Mouse (Mus musculus) liver, embryonic 15.5 days (tissue): ENCODE measurements around the gene Musk. TPM values are rescaled to one million over a fixed set of nuclear protein-coding genes. Genes with fewer than 3 reads are reported as not detected.

Experiments used
- ATAC-seq: fragments of 200-750 bp; cut with Nextera tagmentation; 2 replicates; pipeline ENCODE4 v1.8.0; 2017; ENCODE audit warnings: moderate number of reproducible peaks, mild to moderate bottlenecking, moderate library complexity; ENCODE audit not compliant: insufficient read depth
- H3K27ac ChIP-seq: fragments of 300-500 bp; sonication (generic); replicated peaks from 2 replicates; pipeline ENCODE4 v1.5.1; 2015; ENCODE audit warnings: mild to moderate bottlenecking, inconsistent platforms
- H3K27me3 ChIP-seq: fragments of 300-500 bp; sonication (generic); 2 replicates; pipeline ENCODE4 v1.6.1; 2015; ENCODE audit warnings: mild to moderate bottlenecking, inconsistent platforms
- H3K36me3 ChIP-seq: fragments of 300-500 bp; sonication (generic); replicated peaks from 2 replicates; pipeline ENCODE4 v1.6.1; 2015; ENCODE audit warnings: moderate library complexity, mild to moderate bottlenecking, inconsistent platforms
- H3K4me1 ChIP-seq: fragments of 300-500 bp; sonication (generic); replicated peaks from 2 replicates; pipeline ENCODE4 v1.6.1; 2015; ENCODE audit warnings: inconsistent platforms
- H3K4me2 ChIP-seq: fragments of 300-500 bp; sonication (generic); 2 replicates; pipeline ENCODE4 v1.6.1; 2015; ENCODE audit warnings: moderate library complexity, mild to moderate bottlenecking, inconsistent platforms
- H3K4me3 ChIP-seq: fragments of 300-500 bp; sonication (generic); replicated peaks from 2 replicates; pipeline ENCODE4 v1.5.1; 2015; ENCODE audit warnings: mild to moderate bottlenecking, inconsistent platforms
- H3K9ac ChIP-seq: fragments of 300-500 bp; sonication (generic); 2 replicates; pipeline ENCODE4 v1.6.1; 2015; ENCODE audit warnings: moderate library complexity, mild to moderate bottlenecking, inconsistent platforms
- H3K9me3 ChIP-seq: fragments of 300-500 bp; sonication (generic); replicated peaks from 2 replicates; pipeline ENCODE4 v1.6.1; 2016; ENCODE audit warnings: inconsistent platforms
- WGBS: fragments of 180-500 bp; shearing (Covaris S2); methylation state at CpG from one replicate; pipeline ENCODE4 v1.1.7; 2015; ENCODE audit warnings: mixed read lengths; ENCODE audit not compliant: insufficient replicate concordance; 5-methylcytosine and 5-hydroxymethylcytosine counted together
- polyA plus RNA-seq: library from polyadenylated mRNA; unstranded; fragments of >200 nt; fragmentation: Nextera tagmentation; extraction: Ambion mirVana; gene quantifications from 2 replicates; pipeline ENCODE4 v1.2.1, GENCODE M21; 2015

Gene Musk
- polyA plus RNA-seq, 1 experiment from 2014 or later: 0.13 TPM

DNA sequence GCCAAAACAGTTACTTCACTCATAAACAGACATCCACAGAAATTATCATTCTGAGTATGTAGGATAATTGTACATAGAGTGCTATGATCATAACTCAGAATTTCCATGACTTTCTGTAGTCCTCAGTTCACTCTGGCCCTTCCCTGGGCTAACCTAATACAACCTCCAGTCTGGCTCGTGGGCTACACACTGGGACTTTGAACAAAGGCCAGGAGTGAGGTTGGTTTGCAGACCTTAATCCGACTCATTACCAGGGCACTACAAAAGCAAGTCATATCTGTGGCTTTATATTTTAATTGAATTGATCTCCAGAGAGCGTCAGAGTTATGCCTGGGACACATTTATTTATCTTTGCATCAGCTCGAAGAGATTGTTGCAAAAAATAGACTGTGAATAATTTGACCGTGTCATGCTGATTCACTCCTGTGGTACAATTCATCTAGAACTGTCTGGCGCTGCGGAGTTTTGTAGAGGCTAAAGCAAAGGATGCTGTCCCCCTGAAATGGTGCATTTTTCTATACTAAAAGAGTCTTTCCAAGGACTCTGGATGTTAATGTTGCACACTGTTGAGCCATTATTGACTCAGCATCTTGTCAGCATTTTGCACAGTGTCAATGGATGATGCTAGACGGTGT is 10.4 kb upstream of the Musk start:
- no peak overlapping the region for H3K4me3 ChIP-seq
- H3K27ac ChIP-seq: no peak overlapping the region
- no peaks in the 10 kb centered on the region for H3K4me1 ChIP-seq
- no peaks in the 10 kb centered on the region for H3K36me3 ChIP-seq
- WGBS: 49% methylated on average over 8 of the region's 8 CpGs
- H3K9me3 ChIP-seq: no peaks in the 10 kb centered on the region
- no peaks in the 10 kb centered on the region for H3K27me3 ChIP-seq
- H3K9ac ChIP-seq: no peak overlapping the region
- ATAC-seq: no peak
- H3K4me2 ChIP-seq: no peak overlapping the region

DNA sequence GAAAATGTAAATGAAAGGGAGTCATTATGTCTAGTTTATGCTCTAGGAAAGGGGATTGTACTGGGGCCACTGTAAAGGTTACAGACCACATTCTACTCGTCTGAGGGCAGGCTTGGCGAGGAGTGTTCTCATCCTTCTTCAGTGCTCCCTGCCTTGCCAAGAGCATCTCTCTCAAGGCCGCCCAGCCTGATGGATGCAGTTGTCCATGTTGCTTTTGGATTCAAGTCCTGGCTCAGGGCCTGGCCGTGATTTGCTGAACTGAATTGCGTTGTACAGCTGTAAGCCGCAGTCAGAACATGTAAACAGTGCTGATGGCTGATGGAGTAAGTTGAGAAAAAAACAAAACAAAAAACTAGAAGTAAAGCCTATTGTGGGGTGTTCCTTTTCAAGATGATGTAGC is 7.4 kb upstream of the Musk start:
- H3K4me2 ChIP-seq: no peak overlapping the region
- H3K9me3 ChIP-seq: no peaks in the 10 kb centered on the region
- no peak overlapping the region for H3K9ac ChIP-seq
- ATAC-seq: no peak
- H3K4me3 ChIP-seq: no peak overlapping the region
- no peak overlapping the region for H3K27ac ChIP-seq
- H3K4me1 ChIP-seq: no peaks in the 10 kb centered on the region
- H3K36me3 ChIP-seq: no peaks in the 10 kb centered on the region
- no peaks in the 10 kb centered on the region for H3K27me3 ChIP-seq
- WGBS: 62% methylated on average over 6 of the region's 6 CpGs

DNA sequence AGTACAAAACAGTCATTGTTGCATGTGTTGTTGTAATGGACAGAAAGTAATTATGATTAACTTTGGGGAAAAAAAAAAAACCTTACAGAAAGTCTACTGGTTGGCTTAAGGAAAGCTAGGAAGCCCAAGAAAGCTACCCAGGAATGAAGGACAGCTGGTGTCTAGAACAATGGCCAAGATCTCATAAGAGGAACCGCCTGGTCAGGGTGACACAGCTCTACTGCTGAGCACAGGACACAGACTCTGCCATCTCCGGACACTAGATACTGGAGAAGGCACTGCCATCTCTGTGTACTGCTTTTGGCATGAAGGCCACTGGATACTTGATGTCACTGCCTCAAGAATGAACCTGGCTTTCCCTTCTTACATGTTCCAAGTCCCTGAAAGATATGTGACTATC is 5.6 kb upstream of the Musk start:
- Histone ChIP-seq H3K4me1 (no peaks in the 10 kb centered on the region), H3K9me3 (no peaks in the 10 kb centered on the region), H3K27me3 (no peaks in the 10 kb centered on the region), H3K27ac (no peak overlapping the region), H3K4me2 (no peak overlapping the region), H3K36me3 (no peaks in the 10 kb centered on the region), H3K9ac (no peak overlapping the region), H3K4me3 (no peak overlapping the region)
- WGBS: 46% methylated on average over 2 of the region's 2 CpGs
- ATAC-seq: no peak

DNA sequence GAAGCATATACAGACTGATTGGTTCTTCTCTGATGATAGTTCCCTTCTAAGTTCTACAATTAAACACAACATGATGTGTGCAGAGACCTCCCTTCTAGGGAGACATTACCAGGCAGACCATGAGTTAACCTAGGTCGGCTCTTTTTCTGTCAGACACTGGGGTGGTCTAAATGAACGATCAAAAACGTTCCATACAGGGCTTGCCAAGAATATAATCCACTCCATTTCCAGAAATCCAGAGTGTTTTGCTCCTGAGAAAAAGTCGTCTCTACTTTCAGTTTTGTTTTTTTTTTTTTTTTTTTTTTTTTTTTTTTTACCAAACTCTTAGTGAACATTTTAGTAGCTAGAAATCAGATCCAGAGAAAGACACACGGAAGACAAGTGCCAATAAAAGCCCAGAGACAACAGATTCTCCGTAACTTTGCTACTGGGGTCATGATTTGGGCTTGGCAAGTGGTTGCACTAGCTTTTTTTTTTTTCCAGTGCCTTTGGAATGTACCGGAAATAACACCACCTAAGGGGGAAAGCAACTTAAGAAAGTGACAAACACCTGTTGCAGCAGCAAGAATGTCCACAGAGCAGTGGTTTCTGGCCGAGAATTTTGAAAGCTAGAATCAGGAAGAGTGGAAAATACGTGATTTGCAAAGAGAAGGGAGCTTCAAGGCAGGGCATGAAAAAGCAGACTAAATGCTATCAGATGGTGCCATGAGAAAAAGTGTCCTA is 769 bp downstream of the Musk start:
- no peaks in the 10 kb centered on the region for H3K27me3 ChIP-seq
- no peaks in the 10 kb centered on the region for H3K9me3 ChIP-seq
- H3K4me2 ChIP-seq: no peak overlapping the region

DNA sequence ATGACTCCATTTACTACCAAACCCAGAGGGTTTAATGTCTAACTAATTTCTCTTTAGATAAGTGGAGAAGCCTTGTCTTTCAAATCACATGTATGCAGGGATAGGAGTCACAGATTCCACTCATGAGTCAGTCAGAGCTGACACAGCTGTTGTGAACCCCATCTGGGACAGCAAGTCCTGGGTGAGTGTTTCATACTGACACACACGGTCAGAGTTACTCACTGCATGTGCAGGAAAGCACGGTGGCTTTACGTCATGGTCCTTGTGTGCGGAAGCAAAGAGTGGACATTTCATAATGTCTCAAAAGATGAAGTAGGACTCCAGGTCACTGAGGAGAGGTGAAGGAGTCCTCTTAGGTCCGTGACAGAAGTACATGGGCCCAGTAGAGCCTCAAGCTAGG is 3.0 kb downstream of the Musk start:
- Histone ChIP-seq H3K27ac (no peak overlapping the region), H3K4me1 (no peaks in the 10 kb centered on the region), H3K36me3 (no peaks in the 10 kb centered on the region), H3K9me3 (no peaks in the 10 kb centered on the region), H3K4me3 (no peak overlapping the region), H3K27me3 (no peaks in the 10 kb centered on the region), H3K4me2 (no peak overlapping the region), H3K9ac (no peak overlapping the region)
- whole genome bisulfite sequencing: 65% methylated on average over 5 of the region's 5 CpGs
- ATAC-seq: no peak

More for the DNA sequence above, 769 bp downstream of the Musk start:
- Histone ChIP-seq H3K4me3 (no peak overlapping the region), H3K36me3 (no peaks in the 10 kb centered on the region), H3K4me1 (no peaks in the 10 kb centered on the region), H3K27ac (no peak overlapping the region), H3K9ac (no peak overlapping the region)
- no peak for ATAC-seq
- 49% methylated on average over 9 of the region's 9 CpGs for WGBS

DNA sequence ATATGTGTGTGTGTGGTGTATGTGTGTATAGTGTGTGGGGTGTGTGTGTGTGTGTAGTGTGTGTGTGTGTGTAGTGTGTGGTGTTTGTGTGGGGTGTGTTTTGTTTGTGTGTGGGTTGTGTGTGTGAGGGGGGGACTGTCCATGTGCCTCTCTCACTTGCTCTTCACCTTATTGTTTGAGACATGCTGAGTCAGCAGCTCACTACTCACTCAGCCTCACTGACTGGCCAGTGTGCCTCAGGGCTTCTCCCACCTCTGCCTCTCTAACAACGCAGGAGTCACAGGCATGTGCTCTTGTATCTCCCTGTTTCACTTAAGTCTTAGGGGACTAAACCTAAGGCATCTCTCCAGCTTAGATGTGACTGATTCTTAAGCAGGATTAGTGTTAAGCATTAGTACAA is 6.1 kb downstream of the Musk start:
- no peak overlapping the region for H3K4me3 ChIP-seq
- 31% methylated on average over 1 of the region's 1 CpGs for WGBS
- H3K4me1 ChIP-seq: no peaks in the 10 kb centered on the region
- no peaks in the 10 kb centered on the region for H3K36me3 ChIP-seq
- no peak for ATAC-seq
- H3K27ac ChIP-seq: no peak overlapping the region
- no peak overlapping the region for H3K4me2 ChIP-seq
- no peaks in the 10 kb centered on the region for H3K27me3 ChIP-seq
- no peaks in the 10 kb centered on the region for H3K9me3 ChIP-seq
- no peak overlapping the region for H3K9ac ChIP-seq

DNA sequence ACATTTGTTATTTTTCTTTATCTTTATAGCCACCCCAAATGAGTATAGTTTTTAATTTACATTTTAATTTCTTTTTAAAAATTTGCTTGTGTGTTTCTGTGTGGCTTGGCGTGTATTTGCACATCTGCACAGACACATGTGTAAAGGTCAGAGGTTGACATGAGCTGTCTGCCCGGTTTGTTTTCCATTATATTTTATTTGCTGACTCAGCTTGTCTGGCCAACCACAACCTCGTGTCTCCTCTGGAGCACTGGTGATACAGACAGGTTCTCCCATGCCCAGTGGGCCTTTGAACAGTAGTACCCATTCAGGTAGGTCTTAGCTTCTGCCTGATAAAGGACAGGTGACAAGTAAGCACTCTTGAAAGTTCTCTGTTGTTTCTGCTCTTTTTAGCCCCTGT is 7.3 kb downstream of the Musk start:
- Histone ChIP-seq H3K27ac (no peak overlapping the region), H3K9me3 (no peaks in the 10 kb centered on the region), H3K4me2 (no peak overlapping the region), H3K9ac (no peak overlapping the region), H3K4me1 (no peaks in the 10 kb centered on the region), H3K36me3 (no peaks in the 10 kb centered on the region), H3K4me3 (no peak overlapping the region), H3K27me3 (no peaks in the 10 kb centered on the region)
- WGBS: 53% methylated on average over 3 of the region's 3 CpGs
- no peak for ATAC-seq

DNA sequence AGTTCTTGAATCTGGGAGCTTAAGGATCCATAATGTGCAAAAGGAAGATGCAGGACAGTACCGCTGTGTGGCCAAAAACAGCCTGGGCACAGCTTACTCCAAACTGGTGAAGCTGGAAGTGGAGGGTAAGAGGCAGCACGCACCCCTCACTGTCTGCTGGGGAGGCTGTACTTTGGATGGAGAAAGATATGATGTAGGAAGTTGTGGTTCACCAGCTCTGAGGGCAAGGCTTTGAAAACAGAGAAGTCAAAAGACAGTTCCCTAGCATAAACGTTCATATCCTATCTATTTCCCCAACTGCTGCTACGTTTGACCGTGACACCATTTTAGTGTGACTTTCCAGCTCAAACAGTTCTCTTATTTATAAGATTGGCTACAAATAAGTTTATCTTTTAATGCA is 18.1 kb downstream of the Musk start:
- no peaks in the 10 kb centered on the region for H3K9me3 ChIP-seq
- no peak overlapping the region for H3K4me2 ChIP-seq
- H3K27me3 ChIP-seq: no peaks in the 10 kb centered on the region
- no peaks in the 10 kb centered on the region for H3K4me1 ChIP-seq
- 13% methylated on average over 5 of the region's 5 CpGs for WGBS
- no peak overlapping the region for H3K9ac ChIP-seq
- no peak overlapping the region for H3K27ac ChIP-seq
- no peak overlapping the region for H3K4me3 ChIP-seq
- H3K36me3 ChIP-seq: no peaks in the 10 kb centered on the region
- ATAC-seq: no peak

DNA sequence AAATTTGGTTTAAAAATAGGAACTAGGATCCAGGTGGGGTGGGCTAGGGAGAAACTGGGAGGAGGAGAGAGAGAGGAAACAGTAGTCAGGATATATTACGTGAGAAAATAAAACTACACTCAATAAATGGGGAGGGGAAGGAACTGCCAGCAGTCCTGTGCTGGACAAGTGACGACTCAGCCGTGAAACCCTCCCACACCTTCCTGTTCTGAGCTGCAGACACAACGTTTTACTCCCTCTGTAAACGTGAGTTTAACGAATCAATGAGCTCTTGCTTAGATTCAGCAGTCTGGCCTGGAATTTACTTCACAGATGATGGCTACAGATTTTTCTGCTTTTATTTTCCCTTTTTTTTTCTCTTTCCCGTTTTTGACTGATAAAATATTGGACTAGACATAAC is 18.8 kb downstream of the Musk start:
- 8% methylated on average over 7 of the region's 7 CpGs for WGBS
- Histone ChIP-seq H3K36me3 (no peaks in the 10 kb centered on the region), H3K4me2 (no peak overlapping the region), H3K9me3 (no peaks in the 10 kb centered on the region), H3K27me3 (no peaks in the 10 kb centered on the region), H3K27ac (no peak overlapping the region), H3K9ac (no peak overlapping the region), H3K4me1 (no peaks in the 10 kb centered on the region), H3K4me3 (no peak overlapping the region)
- no peak for ATAC-seq

DNA sequence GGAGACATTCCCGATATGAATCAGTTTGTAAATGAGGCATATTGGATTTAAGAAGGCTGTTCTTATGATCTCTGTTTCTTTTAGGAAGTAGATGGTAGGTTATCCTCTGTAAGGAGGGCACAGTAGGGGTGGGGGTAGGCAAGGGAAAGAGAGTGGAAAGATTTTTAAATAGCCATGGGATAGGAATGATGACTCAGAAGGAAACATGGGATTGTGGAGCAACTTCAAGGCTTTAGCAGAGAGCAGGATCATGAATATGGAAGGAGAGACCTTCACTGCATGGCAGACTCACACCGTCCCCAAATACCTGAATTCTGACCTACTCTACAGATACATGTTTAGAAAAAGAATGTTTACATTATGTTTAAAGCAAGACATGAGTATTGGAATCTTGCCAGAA is 21.7 kb downstream of the Musk start:
- H3K9ac ChIP-seq: no peak overlapping the region
- no peaks in the 10 kb centered on the region for H3K4me1 ChIP-seq
- no peaks in the 10 kb centered on the region for H3K9me3 ChIP-seq
- no peak overlapping the region for H3K27ac ChIP-seq
- no peaks in the 10 kb centered on the region for H3K27me3 ChIP-seq
- no peaks in the 10 kb centered on the region for H3K36me3 ChIP-seq
- no peak overlapping the region for H3K4me2 ChIP-seq
- ATAC-seq: no peak
- H3K4me3 ChIP-seq: no peak overlapping the region
- 57% methylated on average over 2 of the region's 2 CpGs for WGBS

DNA sequence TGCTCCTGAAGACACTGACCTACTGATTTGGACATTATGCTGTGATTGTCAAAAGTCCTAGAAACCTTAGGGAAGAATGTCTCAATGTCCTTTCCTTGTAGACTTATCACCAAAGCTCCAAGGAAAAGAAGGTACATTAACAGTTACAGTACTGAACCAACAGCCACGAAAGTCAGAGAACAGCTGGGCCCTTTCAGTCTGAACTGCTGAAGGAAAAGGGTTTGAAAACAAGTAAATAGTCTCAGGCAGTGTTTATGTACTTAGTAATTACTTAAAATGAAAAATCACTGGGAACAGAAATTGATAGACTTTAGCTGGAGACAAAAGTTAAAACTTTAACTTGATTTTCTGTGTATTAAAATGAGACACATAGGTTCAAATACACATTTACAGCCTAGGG is 27.6 kb downstream of the Musk start:
- Histone ChIP-seq H3K9me3 (no peaks in the 10 kb centered on the region), H3K9ac (no peak overlapping the region), H3K4me3 (no peak overlapping the region), H3K4me2 (no peak overlapping the region), H3K4me1 (no peaks in the 10 kb centered on the region), H3K27me3 (no peaks in the 10 kb centered on the region), H3K27ac (no peak overlapping the region), H3K36me3 (no peaks in the 10 kb centered on the region)
- no peak for ATAC-seq
- WGBS: 44% methylated on average over 1 of the region's 1 CpGs
